Mouse (Mus musculus) liver, adult (tissue): ENCODE data around the gene Smarca4.

ENCODE experiments used
- GATA4 ChIP-seq: IDR thresholded peaks from 2 replicates; pipeline ENCODE4 v1.6.1; 2014; ENCODE audit warnings: mild to moderate bottlenecking, low read length; ENCODE audit not compliant: insufficient replicate concordance

The Smarca4 gene

GRCm38 (mm10) chr9:21677706-21678105 lies 61.7 kb downstream of the Smarca4 start:
- no peak for TF ChIP-seq GATA4

- no peak for TF ChIP-seq GATA4
Measured at GRCm38 (mm10) chr9:21680448-21680847, 64.5 kb downstream of the Smarca4 start.

- TF ChIP-seq GATA4 = no peak
Measured at GRCm38 (mm10) chr9:21682827-21683226, 66.9 kb downstream of the Smarca4 start.

- TF ChIP-seq GATA4 = no peak
Measured at GRCm38 (mm10) chr9:21683897-21684296, 67.9 kb downstream of the Smarca4 start.

GRCm38 (mm10) chr9:21688554-21688953 lies 72.6 kb downstream of the Smarca4 start:
- TF ChIP-seq GATA4 = peak; percentile 93

- TF ChIP-seq GATA4 = no peak
Measured at GRCm38 (mm10) chr9:21690031-21690430, 74.1 kb downstream of the Smarca4 start.

- no peak for TF ChIP-seq GATA4
Measured at GRCm38 (mm10) chr9:21691862-21692261, 75.9 kb downstream of the Smarca4 start.

- no peak for TF ChIP-seq GATA4
Measured at GRCm38 (mm10) chr9:21692491-21692890, 76.5 kb downstream of the Smarca4 start.

DNA sequence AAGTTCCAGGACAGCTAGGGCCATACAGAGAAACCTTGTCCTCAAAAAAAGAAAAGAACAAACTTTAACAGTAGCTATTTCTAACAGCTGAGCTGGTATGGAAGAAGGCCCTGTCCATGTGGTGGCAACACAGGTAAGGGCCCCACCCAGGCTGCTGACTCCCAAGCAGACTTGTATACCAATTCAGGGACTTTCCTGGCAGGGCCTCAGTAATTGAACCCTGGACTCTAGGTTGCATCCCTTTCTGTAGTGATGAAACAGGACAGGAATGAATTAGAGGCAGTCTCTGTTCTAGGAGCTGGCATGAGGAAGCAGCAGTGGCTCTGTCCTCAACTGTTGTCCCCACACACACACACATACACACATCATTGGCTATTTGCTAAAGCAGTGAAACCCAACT lies 78.1 kb downstream of the Smarca4 start:
- TF ChIP-seq GATA4 = no peak

DNA sequence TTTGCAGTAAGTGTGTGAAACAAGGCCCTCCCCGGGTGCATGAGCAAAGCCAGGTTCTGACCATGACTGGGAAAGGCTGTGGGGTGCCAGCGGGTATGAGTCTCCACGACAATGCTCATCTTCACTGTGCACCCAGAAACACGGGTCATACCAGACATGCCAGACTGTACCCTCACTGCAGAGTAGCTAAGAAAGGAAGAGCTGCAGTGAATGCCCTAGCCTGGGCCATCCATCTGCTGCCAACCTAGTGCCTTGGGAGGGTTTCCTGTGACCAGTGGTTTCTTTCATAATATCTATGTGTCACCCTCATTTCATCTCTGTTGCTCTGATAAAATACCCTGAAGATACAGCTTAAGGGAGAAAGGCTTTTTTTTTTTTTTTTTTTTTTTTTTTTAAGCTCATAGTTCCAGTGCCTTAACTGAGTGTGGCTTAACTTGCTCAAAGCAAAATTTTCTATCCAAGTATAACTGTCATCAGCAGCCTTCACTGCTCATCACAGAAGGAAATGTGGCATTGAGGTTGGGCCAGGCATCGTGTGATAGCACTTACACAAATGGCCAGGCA lies 79.3 kb downstream of the Smarca4 start:
- no peak for TF ChIP-seq GATA4

GRCm38 (mm10) chr9:21697121-21697520 lies 81.2 kb downstream of the Smarca4 start:
- no peak for TF ChIP-seq GATA4

GRCm38 (mm10) chr9:21701091-21701490 lies 85.1 kb downstream of the Smarca4 start:
- no peak for TF ChIP-seq GATA4

- TF ChIP-seq GATA4 = no peak
Measured at GRCm38 (mm10) chr9:21703494-21703893, 87.5 kb downstream of the Smarca4 start.

DNA sequence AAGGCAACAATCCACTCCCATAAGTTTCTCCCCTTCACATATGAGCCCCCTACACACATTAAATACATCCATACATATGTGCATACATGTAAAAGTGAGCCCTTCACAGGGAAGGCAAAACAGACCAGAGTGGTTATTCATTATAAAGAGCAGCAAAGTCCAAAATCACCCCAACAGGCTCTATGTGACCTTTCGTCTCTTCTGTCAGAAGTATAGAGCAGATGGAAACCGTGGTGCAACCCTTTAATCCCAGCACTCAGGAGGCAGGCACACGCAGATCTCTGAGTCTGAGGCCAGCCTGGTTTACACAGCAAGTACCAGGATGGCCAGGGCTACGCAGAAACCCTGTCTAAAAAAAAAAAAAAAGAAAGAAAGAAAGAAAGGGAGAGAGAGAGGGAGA lies 90.1 kb downstream of the Smarca4 start:
- no peak for TF ChIP-seq GATA4

DNA sequence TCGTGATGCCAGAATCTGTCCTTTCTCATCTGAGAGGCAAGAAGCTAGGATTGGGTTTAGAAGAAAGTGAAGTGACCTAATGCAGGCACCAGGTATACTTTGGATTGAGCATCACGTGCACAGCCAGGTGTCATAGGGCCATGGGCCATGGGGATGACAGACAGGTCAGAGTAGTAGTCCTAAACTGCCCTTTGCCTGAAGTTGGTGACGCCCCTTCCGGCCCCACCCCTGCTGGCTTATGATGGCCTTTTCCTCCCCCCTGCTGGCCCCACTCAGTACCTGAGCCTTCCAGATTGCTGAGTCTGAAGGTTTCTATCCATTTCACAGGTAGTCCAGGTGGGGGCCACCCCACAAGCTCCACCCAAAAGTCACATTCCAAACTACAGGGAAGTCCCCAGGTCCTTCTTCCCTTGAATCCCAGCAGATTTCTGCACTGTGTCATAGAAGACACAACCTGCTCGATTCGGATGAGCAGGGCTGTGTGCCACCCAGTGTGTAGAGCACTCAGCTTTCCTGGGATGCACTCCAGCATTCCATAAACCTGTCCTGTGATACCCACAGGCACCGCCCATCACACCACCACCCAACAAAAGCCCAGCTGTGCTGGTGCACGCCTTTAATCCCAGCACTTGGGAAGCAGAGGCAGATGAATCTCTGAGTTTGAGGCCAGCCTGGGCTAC lies 90.8 kb downstream of the Smarca4 start:
- TF ChIP-seq GATA4 = no peak

DNA sequence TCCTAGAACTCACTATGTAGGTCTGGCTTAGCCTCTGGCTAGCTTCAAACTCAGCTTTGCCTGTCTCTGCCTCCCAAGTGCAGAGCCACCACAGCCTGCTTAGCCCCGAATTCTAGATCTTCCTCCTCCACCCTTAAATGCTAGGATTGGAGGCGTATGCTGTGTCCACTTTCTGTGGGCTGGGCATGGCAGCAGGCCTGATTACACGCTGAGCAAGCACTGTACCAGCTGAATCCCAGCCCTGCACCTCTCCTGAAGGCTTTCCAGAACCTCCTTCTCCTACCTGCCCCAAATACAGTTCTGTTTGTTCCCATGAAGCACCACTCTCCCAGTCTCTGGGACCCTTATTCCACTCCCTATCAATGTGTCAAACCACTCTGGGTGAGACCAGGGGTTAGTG lies 93.4 kb downstream of the Smarca4 start:
- TF ChIP-seq GATA4 = no peak

- no peak; the same call in 1 of the 2 replicates for TF ChIP-seq GATA4
Measured at GRCm38 (mm10) chr9:21715298-21715697, 99.3 kb downstream of the Smarca4 start.
